Mouse (Mus musculus): ENCODE data around the gene Usp32.

- TF ChIP-seq CTCF (conservative IDR thresholded peaks at IDR 0.05; ENCODE audit: insufficient read depth, insufficient read length, low read depth, low read length): no peak
- TF ChIP-seq POLR2A (IDR thresholded peaks at IDR 0.05; ENCODE audit: low read depth, low read length): no peak
Measured at GRCm38 (mm10) chr11:84940140-84940539, 199.8 kb downstream of the Usp32 start.
